Mouse (Mus musculus) liver, adult 2 months (tissue): ENCODE results near the gene Cobl. TPM values are rescaled to one million over a fixed set of nuclear protein-coding genes. Genes with fewer than 3 reads are reported as not detected.

ENCODE experiments used
- DNase-seq: peaks from one replicate; pipeline ENCODE4 v3.0.0-alpha.2; 2011; ENCODE audit warnings: low read depth, low spot score; ENCODE audit errors: extremely low read depth
- H3K27ac ChIP-seq: fragments of 200-500 bp; replicated peaks from 2 replicates; pipeline ENCODE4 v1.5.1; 2012; ENCODE audit warnings: low read depth, mild to moderate bottlenecking, control low read depth, inconsistent platforms, low read length; ENCODE audit not compliant: insufficient read depth
- H3K27me3 ChIP-seq: fragments of 200-500 bp; 2 replicates; pipeline ENCODE4 v1.6.1; 2012; ENCODE audit warnings: mild to moderate bottlenecking, moderate library complexity, low read length, inconsistent platforms; ENCODE audit not compliant: control insufficient read depth, insufficient read depth
- H3K36me3 ChIP-seq: fragments of 200-500 bp; 2 replicates; pipeline ENCODE4 v1.6.1; 2012; ENCODE audit warnings: low read length, inconsistent platforms; ENCODE audit not compliant: control insufficient read depth, insufficient read depth
- H3K4me1 ChIP-seq: fragments of 200-500 bp; 2 replicates; pipeline ENCODE4 v1.6.1; 2011; ENCODE audit warnings: low read length; ENCODE audit not compliant: control insufficient read depth, insufficient read depth
- H3K4me3 ChIP-seq: fragments of 200-500 bp; 2 replicates; pipeline ENCODE4 v1.5.1; 2011; ENCODE audit warnings: low read depth, mild to moderate bottlenecking, control low read depth, low read length, moderate library complexity; ENCODE audit not compliant: insufficient read depth
- H3K79me2 ChIP-seq: fragments of 200-500 bp; 2 replicates; pipeline ENCODE4 v1.6.1; 2012; ENCODE audit warnings: inconsistent platforms, mild to moderate bottlenecking, low read length, moderate library complexity; ENCODE audit not compliant: control insufficient read depth, insufficient read depth
- H3K9ac ChIP-seq: fragments of 200-500 bp; 2 replicates; pipeline ENCODE4 v1.6.1; 2012; ENCODE audit warnings: low read depth, mild to moderate bottlenecking, control low read depth, inconsistent platforms, low read length
- CTCF ChIP-seq: fragments of 200-500 bp; IDR thresholded peaks from 2 replicates; pipeline ENCODE4 v1.5.1; 2011; ENCODE audit warnings: low read depth, low read length, control low read depth
- POLR2A ChIP-seq: fragments of 200-500 bp; IDR thresholded peaks from 2 replicates; pipeline ENCODE4 v1.6.1; 2011; ENCODE audit warnings: low read length, control low read depth; ENCODE audit not compliant: insufficient read depth; ENCODE audit errors: extremely low read depth
- WGBS: fragments of 180-500 bp; shearing (Covaris S2); methylation state at CpG from one replicate; pipeline ENCODE4 v1.1.7; 2018; 5-methylcytosine and 5-hydroxymethylcytosine counted together
- polyA plus RNA-seq: library from polyadenylated mRNA; depleted of rRNA; stranded (reverse); fragments of >200 nt; gene quantifications from 2 replicates; pipeline ENCODE4 v1.2.3, GENCODE M21; 2012
- total RNA-seq: library from RNA; depleted of rRNA; stranded (reverse); fragments of >200 nt; gene quantifications from 2 replicates; pipeline ENCODE4 v1.2.3, GENCODE M21; 2014

Cobl gene
- total and polyA plus RNA-seq, 2 experiments = 4.2 to 5.7 TPM

DNA sequence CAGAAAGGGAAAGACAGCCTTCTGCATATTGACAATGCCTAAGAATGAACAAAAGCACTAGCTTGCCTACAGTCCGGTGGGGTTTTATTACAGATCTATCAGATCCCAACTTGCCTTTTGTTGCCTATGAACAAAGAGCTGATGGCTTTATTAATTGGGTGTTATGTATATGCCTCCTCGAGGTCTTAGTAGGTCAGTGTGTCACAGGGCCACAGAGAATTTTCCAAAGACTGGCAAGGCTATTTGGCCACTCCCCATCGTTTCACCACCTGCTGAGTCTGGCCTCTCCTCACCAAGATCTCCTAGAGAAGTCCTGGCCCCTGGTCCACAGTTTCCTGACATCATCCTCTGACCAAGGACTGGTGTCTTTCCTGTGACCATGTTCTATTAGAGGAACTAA is 83.7 kb downstream of the Cobl start:
- WGBS = 67% methylated on average over 3 of the region's 3 CpGs
- Histone ChIP-seq H3K79me2 (no peaks in the 10 kb centered on the region; the same call in 1 of the 2 replicates), H3K27me3 (no peaks in the 10 kb centered on the region), H3K36me3 (peaks cover 3% of the 10 kb centered on the region; the same call in 1 of the 2 replicates), H3K4me3 (no peak overlapping the region), H3K27ac (no peak overlapping the region), H3K4me1 (no peaks in the 10 kb centered on the region), H3K9ac (no peak overlapping the region)
- TF ChIP-seq CTCF (no peak), POLR2A (no peak)
- no peak for DNase-seq

GRCm38 (mm10) chr11:12376628-12377027 is 88.1 kb downstream of the Cobl start:
- WGBS = 87% methylated on average over 3 of the region's 3 CpGs
- no peak overlapping the region for H3K27ac ChIP-seq
- TF ChIP-seq POLR2A = no peak
- no peak for TF ChIP-seq CTCF
- H3K9ac ChIP-seq = no peak overlapping the region
- no peak overlapping the region for H3K4me3 ChIP-seq
- no peaks in the 10 kb centered on the region for H3K79me2 ChIP-seq
- DNase-seq = no peak
- H3K36me3 ChIP-seq = peaks cover 10% of the 10 kb centered on the region; the same call in 1 of the 2 replicates
- H3K27me3 ChIP-seq = no peaks in the 10 kb centered on the region
- H3K4me1 ChIP-seq = no peaks in the 10 kb centered on the region

- Histone ChIP-seq H3K27ac (no peak overlapping the region), H3K9ac (no peak overlapping the region), H3K4me3 (no peak overlapping the region), H3K27me3 (no peaks in the 10 kb centered on the region), H3K4me1 (no peaks in the 10 kb centered on the region), H3K79me2 (no peaks in the 10 kb centered on the region), H3K36me3 (peaks cover 12% of the 10 kb centered on the region)
- TF ChIP-seq POLR2A (no peak), CTCF (peak; percentile 98)
- peak; percentile 53 for DNase-seq
- 50% methylated on average over 12 of the region's 12 CpGs for WGBS
Measured at GRCm38 (mm10) chr11:12373106-12374098, 91.4 kb downstream of the Cobl start.

GRCm38 (mm10) chr11:12370957-12371356 is 93.8 kb downstream of the Cobl start:
- Histone ChIP-seq H3K27ac (no peak overlapping the region), H3K27me3 (no peaks in the 10 kb centered on the region), H3K79me2 (no peaks in the 10 kb centered on the region), H3K4me3 (no peak overlapping the region), H3K36me3 (peaks cover 9% of the 10 kb centered on the region), H3K9ac (no peak overlapping the region), H3K4me1 (no peaks in the 10 kb centered on the region)
- no peak for TF ChIP-seq POLR2A
- TF ChIP-seq CTCF = no peak
- no peak for DNase-seq

DNA sequence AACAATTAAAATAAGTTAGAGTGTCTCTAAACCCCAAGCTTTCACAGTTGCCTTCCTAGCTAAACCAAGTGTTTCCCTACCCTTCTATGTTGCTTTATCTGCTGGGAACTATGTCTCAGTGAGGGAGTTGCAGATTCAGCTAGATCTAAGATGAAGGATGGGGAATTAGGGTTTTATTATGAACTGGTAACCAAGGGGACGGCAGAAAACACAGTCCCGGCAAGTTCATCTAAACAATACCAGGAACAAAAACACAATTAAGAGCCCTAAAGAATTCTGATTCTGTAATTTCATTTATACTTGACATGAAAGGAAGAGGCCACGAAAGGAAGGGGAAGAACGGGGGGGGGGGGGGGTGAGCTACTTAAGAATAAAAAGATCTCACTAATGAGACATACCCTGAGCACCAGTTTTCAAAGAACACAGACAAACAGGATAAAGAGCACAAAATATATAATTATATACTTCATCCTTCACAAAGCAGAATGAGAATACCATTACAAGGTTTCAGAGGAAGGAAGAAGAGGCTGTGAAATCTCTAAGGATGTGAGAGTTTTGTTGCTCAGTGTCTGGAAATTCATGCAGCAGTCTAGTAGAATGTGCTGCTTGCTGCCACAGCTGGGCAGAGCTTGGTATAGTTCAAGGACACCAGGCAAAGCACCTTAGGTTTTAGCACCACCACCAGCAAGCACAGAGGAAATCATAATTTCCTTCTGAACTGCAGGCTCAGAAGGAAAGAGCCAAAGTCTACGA is 97.2 kb downstream of the Cobl start:
- no peak overlapping the region for H3K9ac ChIP-seq
- H3K36me3 ChIP-seq = peaks cover 8% of the 10 kb centered on the region
- no peak for DNase-seq
- no peak overlapping the region for H3K27ac ChIP-seq
- H3K4me1 ChIP-seq = no peaks in the 10 kb centered on the region
- TF ChIP-seq POLR2A = no peak
- no peak for TF ChIP-seq CTCF
- WGBS = 71% methylated on average over 5 of the region's 5 CpGs
- no peaks in the 10 kb centered on the region for H3K27me3 ChIP-seq
- H3K79me2 ChIP-seq = no peaks in the 10 kb centered on the region
- no peak overlapping the region for H3K4me3 ChIP-seq
